Mouse (Mus musculus) thymus, postnatal 0 days (tissue): ENCODE measurements around the gene Ccdc174. TPM values are rescaled to one million over a fixed set of nuclear protein-coding genes. Genes with fewer than 3 reads are reported as not detected.

Experiments used
- DNase-seq: peaks from one replicate; pipeline ENCODE4 v3.0.0-alpha.2; 2015; ENCODE audit warnings: low spot score
- polyA plus RNA-seq: library from polyadenylated mRNA; unstranded; fragments of >200 nt; fragmentation: Nextera tagmentation; extraction: Ambion mirVana; gene quantifications from 2 replicates; pipeline ENCODE4 v1.2.1, GENCODE M21; 2015

Gene Ccdc174
- polyA plus RNA-seq, 1 experiment from 2014 or later, result 62.6 TPM

DNA sequence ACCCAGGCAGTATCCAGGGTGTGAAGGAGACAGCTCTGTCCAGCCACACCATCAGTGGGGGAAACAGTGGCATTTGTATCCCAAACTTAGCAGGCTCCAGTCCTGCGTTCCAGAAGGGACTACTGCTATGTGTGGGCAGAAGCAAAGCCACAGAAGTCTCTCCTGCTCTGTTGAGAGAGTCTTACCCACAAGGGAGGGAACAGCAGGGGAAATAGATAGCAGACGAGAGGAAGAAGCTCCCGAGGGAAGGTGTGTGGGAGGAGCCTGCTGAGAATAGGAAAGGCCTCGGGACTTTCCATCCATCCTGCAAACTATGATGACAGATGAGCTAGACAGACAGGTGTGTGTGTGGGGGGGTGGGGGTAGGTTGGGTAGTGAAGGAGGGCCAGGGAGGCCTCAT, 39.4 kb downstream of the Ccdc174 start:
- DNase-seq, result no peak

DNA sequence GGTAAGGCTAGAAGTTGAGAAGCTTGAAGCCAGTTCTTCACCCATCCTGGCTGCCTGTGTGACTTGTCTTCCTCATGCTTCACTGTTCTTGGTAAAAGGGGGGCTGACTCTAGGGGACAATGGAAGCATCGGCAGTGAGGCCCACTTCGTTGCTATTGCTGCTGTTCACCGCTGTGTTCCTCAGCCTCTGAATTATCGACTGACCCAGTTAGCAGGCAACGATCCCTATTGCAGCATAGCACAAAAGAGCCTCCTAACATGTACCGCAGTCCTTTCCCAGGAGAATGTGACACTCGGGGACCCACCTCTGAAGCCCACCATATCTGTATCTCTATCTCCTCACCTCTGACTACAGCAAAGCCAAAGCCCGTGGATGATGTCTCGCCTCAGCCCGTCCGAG, 39.9 kb downstream of the Ccdc174 start:
- no peak for DNase-seq

DNA sequence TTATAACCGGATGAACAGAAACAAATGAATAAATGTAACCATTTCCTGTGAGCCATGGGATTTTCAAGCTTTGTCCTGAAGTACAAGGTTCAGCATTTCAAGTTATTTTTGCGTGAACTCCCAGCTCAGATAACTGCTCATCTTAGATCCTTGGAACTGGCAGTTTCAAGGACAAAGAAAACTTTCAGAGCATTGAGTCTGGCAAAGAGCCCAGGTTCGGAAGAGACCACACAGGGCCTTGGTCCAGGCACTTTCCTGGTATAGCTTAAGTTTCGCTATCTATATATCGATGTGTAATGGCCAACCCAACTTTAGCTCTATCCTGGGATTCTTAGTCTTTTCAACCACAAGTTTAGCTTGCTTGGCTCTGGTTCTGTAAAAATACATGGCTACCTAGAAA, 53.4 kb downstream of the Ccdc174 start:
- no peak for DNase-seq

DNA sequence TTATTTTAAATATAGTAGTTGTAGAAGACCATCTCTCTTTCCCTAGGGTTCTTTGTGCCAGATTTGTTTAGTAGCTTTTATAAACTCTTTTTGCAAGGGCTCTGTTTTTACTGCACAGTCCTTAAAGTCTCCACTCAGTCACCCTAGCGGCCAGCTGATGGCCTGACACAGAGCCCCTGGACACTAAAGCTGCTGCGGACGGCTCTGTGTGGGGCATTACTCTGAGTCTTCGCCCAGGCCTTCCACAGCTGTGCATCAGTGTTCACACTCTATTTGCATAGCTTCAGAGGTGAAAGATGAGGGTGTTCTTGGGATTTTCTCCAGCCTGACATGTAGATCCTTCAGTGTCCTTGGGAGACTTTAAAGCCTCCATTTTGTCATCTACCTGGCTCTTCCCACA, 60.6 kb downstream of the Ccdc174 start:
- no peak for DNase-seq

DNA sequence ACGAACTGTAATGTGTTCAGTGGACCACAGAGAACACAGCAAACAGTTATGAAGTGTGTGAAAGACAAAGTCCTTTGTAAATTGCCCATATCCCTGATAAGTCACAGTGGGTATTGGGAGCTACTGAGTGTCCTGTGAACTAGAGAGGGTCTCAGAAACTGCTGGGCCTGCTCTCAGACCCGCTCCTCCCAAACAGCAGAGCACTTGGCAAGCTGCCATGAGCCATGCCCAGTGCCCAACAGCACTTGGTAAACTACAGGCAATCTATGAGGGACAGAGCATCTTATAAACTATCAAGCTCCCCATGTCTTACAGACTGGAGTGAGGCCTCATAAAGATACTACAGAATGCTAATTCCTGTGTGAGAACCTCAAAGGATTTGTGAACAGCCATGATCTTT, 70.6 kb downstream of the Ccdc174 start:
- DNase-seq, result no peak

Other genes with a start within 250 kb of the Ccdc174 start
- gene Slc6a6, start 194.0 kb upstream of the Ccdc174 start, polyA plus RNA-seq, result 43.0 and 63.3 TPM in 2 replicates
- gene Grip2, start 50.8 kb upstream of the Ccdc174 start, polyA plus RNA-seq, result 0.05 and 0.08 TPM in 2 replicates
- gene 4930590J08Rik, start 24.8 kb downstream of the Ccdc174 start, polyA plus RNA-seq, result 0.38 and 0.40 TPM in 2 replicates
- gene Fgd5, start 100.8 kb downstream of the Ccdc174 start, polyA plus RNA-seq, result 3.3 and 3.6 TPM in 2 replicates
- gene Nr2c2, start 213.3 kb downstream of the Ccdc174 start, polyA plus RNA-seq, result 18.3 and 27.0 TPM in 2 replicates